Mouse (Mus musculus): ENCODE data around the gene Spata2. TPM values are rescaled to one million over a fixed set of nuclear protein-coding genes. Genes with fewer than 3 reads are reported as not detected.

The Spata2 gene
- polyA plus RNA-seq, 1 experiment from 2014 or later, result 15.7 TPM

- Histone ChIP-seq H3K36me3 (peaks cover 56% of the 10 kb centered on the region), H3K9ac (no peak overlapping the region), H3K27ac (no peak overlapping the region), H3K4me3 (no peak overlapping the region), H3K9me3 (no peaks in the 10 kb centered on the region), H3K4me2 (no peak overlapping the region), H3K27me3 (no peaks in the 10 kb centered on the region), H3K4me1 (no peaks in the 10 kb centered on the region)
- ATAC-seq (ENCODE audit: borderline replicate concordance, extremely low read depth, low FRiP score, low TSS enrichment), result no peak
- WGBS, result 94% methylated on average over 5 of the region's 5 CpGs
Observed at GRCm38 (mm10) chr2:167456361-167457020, 36.2 kb downstream of the Spata2 start.

- H3K9ac ChIP-seq, result no peak overlapping the region
- ATAC-seq (ENCODE audit: borderline replicate concordance, extremely low read depth, low FRiP score, low TSS enrichment), result no peak
- no peak overlapping the region for H3K4me3 ChIP-seq
- no peaks in the 10 kb centered on the region for H3K9me3 ChIP-seq
- 56% methylated on average over 3 of the region's 3 CpGs for WGBS
- H3K36me3 ChIP-seq, result peaks cover 68% of the 10 kb centered on the region
- H3K4me1 ChIP-seq, result no peaks in the 10 kb centered on the region
- H3K27ac ChIP-seq, result no peak overlapping the region
- no peak overlapping the region for H3K4me2 ChIP-seq
- no peaks in the 10 kb centered on the region for H3K27me3 ChIP-seq
Observed at GRCm38 (mm10) chr2:167453814-167454213, 38.9 kb downstream of the Spata2 start.

- H3K9me3 ChIP-seq, result no peaks in the 10 kb centered on the region
- no peak overlapping the region for H3K4me2 ChIP-seq
- 0 out of 2 replicates have a peak, but pooled peaks have one; percentile 62 for ATAC-seq (ENCODE audit: borderline replicate concordance, extremely low read depth, low FRiP score, low TSS enrichment)
- no peaks in the 10 kb centered on the region for H3K27me3 ChIP-seq
- 89% methylated on average over 8 of the region's 8 CpGs for WGBS
- H3K4me3 ChIP-seq, result no peak overlapping the region
- H3K4me1 ChIP-seq, result no peaks in the 10 kb centered on the region
- peaks cover 58% of the 10 kb centered on the region for H3K36me3 ChIP-seq
- no peak overlapping the region for H3K27ac ChIP-seq
- no peak overlapping the region for H3K9ac ChIP-seq
Observed at GRCm38 (mm10) chr2:167450647-167451046, 42.0 kb downstream of the Spata2 start.

- H3K36me3 ChIP-seq, result peaks cover 56% of the 10 kb centered on the region
- H3K9me3 ChIP-seq, result no peaks in the 10 kb centered on the region
- H3K4me3 ChIP-seq, result no peak overlapping the region
- ATAC-seq (ENCODE audit: borderline replicate concordance, extremely low read depth, low FRiP score, low TSS enrichment), result no peak
- H3K9ac ChIP-seq, result no peak overlapping the region
- no peak overlapping the region for H3K27ac ChIP-seq
- no peaks in the 10 kb centered on the region for H3K27me3 ChIP-seq
- WGBS, result 84% methylated on average over 21 of the region's 21 CpGs
- H3K4me2 ChIP-seq, result no peak overlapping the region
- H3K4me1 ChIP-seq, result no peaks in the 10 kb centered on the region
Observed at GRCm38 (mm10) chr2:167449331-167450275, 43.1 kb downstream of the Spata2 start.

GRCm38 (mm10) chr2:167447629-167448028 lies 45.1 kb downstream of the Spata2 start:
- ATAC-seq (ENCODE audit: borderline replicate concordance, extremely low read depth, low FRiP score, low TSS enrichment), result no peak
- WGBS, result 85% methylated on average over 8 of the region's 8 CpGs
- H3K36me3 ChIP-seq, result peaks cover 52% of the 10 kb centered on the region

GRCm38 (mm10) chr2:167447207-167447606 lies 45.5 kb downstream of the Spata2 start:
- WGBS, result 89% methylated on average over 7 of the region's 7 CpGs
- peaks cover 56% of the 10 kb centered on the region for H3K36me3 ChIP-seq

More at GRCm38 (mm10) chr2:167447629-167448028, 45.1 kb downstream of the Spata2 start:
- H3K27ac ChIP-seq, result no peak overlapping the region
- H3K4me1 ChIP-seq, result no peaks in the 10 kb centered on the region
- H3K9ac ChIP-seq, result no peak overlapping the region
- H3K27me3 ChIP-seq, result no peaks in the 10 kb centered on the region
- no peaks in the 10 kb centered on the region for H3K9me3 ChIP-seq
- H3K4me2 ChIP-seq, result no peak overlapping the region
- no peak overlapping the region for H3K4me3 ChIP-seq

GRCm38 (mm10) chr2:167445911-167446780 lies 46.5 kb downstream of the Spata2 start:
- H3K4me3 ChIP-seq, result no peak overlapping the region
- H3K27ac ChIP-seq, result no peak overlapping the region
- H3K4me2 ChIP-seq, result no peak overlapping the region
- peaks cover 60% of the 10 kb centered on the region for H3K36me3 ChIP-seq
- H3K4me1 ChIP-seq, result no peaks in the 10 kb centered on the region
- H3K9ac ChIP-seq, result no peak overlapping the region
- H3K9me3 ChIP-seq, result no peaks in the 10 kb centered on the region
- WGBS, result 74% methylated on average over 20 of the region's 20 CpGs
- no peaks in the 10 kb centered on the region for H3K27me3 ChIP-seq
- no peak for ATAC-seq (ENCODE audit: borderline replicate concordance, extremely low read depth, low FRiP score, low TSS enrichment)

More at GRCm38 (mm10) chr2:167447207-167447606, 45.5 kb downstream of the Spata2 start:
- H3K4me1 ChIP-seq, result no peaks in the 10 kb centered on the region
- H3K4me2 ChIP-seq, result no peak overlapping the region
- H3K27me3 ChIP-seq, result no peaks in the 10 kb centered on the region
- ATAC-seq (ENCODE audit: borderline replicate concordance, extremely low read depth, low FRiP score, low TSS enrichment), result no peak
- no peak overlapping the region for H3K9ac ChIP-seq
- H3K4me3 ChIP-seq, result no peak overlapping the region
- H3K27ac ChIP-seq, result no peak overlapping the region
- no peaks in the 10 kb centered on the region for H3K9me3 ChIP-seq

- Histone ChIP-seq H3K9me3 (no peaks in the 10 kb centered on the region), H3K27ac (no peak overlapping the region), H3K36me3 (peaks cover 58% of the 10 kb centered on the region)
Observed at GRCm38 (mm10) chr2:167443411-167444193, 49.1 kb downstream of the Spata2 start.

GRCm38 (mm10) chr2:167439422-167439821 lies 53.3 kb downstream of the Spata2 start:
- Histone ChIP-seq H3K9ac (no peak overlapping the region), H3K9me3 (no peaks in the 10 kb centered on the region), H3K4me1 (no peaks in the 10 kb centered on the region), H3K27me3 (no peaks in the 10 kb centered on the region), H3K27ac (no peak overlapping the region), H3K36me3 (peaks cover 49% of the 10 kb centered on the region), H3K4me2 (no peak overlapping the region), H3K4me3 (no peak overlapping the region)
- 97% methylated on average over 3 of the region's 3 CpGs for WGBS
- ATAC-seq (ENCODE audit: borderline replicate concordance, extremely low read depth, low FRiP score, low TSS enrichment), result no peak

More at GRCm38 (mm10) chr2:167443411-167444193, 49.1 kb downstream of the Spata2 start:
- Histone ChIP-seq H3K4me3 (no peak overlapping the region), H3K9ac (no peak overlapping the region), H3K4me1 (no peaks in the 10 kb centered on the region), H3K4me2 (no peak overlapping the region), H3K27me3 (no peaks in the 10 kb centered on the region)
- 89% methylated on average over 4 of the region's 4 CpGs for WGBS
- ATAC-seq (ENCODE audit: borderline replicate concordance, extremely low read depth, low FRiP score, low TSS enrichment), result no peak

- no peak overlapping the region for H3K4me3 ChIP-seq
- 84% methylated on average over 5 of the region's 5 CpGs for WGBS
- H3K9ac ChIP-seq, result no peak overlapping the region
- no peak overlapping the region for H3K4me2 ChIP-seq
- ATAC-seq (ENCODE audit: borderline replicate concordance, extremely low read depth, low FRiP score, low TSS enrichment), result no peak
- H3K4me1 ChIP-seq, result no peaks in the 10 kb centered on the region
- no peak overlapping the region for H3K27ac ChIP-seq
- H3K27me3 ChIP-seq, result no peaks in the 10 kb centered on the region
- H3K36me3 ChIP-seq, result peaks cover 37% of the 10 kb centered on the region
- no peaks in the 10 kb centered on the region for H3K9me3 ChIP-seq
Observed at GRCm38 (mm10) chr2:167436371-167436770, 56.3 kb downstream of the Spata2 start.

GRCm38 (mm10) chr2:167435631-167436030 lies 57.1 kb downstream of the Spata2 start:
- ATAC-seq (ENCODE audit: borderline replicate concordance, extremely low read depth, low FRiP score, low TSS enrichment), result no peak
- H3K36me3 ChIP-seq, result peaks cover 30% of the 10 kb centered on the region
- no peaks in the 10 kb centered on the region for H3K4me1 ChIP-seq

More at GRCm38 (mm10) chr2:167435631-167436030, 57.1 kb downstream of the Spata2 start:
- Histone ChIP-seq H3K27me3 (no peaks in the 10 kb centered on the region), H3K27ac (no peak overlapping the region), H3K4me2 (no peak overlapping the region), H3K9ac (no peak overlapping the region), H3K9me3 (no peaks in the 10 kb centered on the region), H3K4me3 (no peak overlapping the region)
- WGBS, result 96% methylated on average over 2 of the region's 2 CpGs

Data from lung, embryonic 15.5 days (tissue).